ENCODE assay signal across 9 mouse cellular contexts in the genomic region with DNA sequence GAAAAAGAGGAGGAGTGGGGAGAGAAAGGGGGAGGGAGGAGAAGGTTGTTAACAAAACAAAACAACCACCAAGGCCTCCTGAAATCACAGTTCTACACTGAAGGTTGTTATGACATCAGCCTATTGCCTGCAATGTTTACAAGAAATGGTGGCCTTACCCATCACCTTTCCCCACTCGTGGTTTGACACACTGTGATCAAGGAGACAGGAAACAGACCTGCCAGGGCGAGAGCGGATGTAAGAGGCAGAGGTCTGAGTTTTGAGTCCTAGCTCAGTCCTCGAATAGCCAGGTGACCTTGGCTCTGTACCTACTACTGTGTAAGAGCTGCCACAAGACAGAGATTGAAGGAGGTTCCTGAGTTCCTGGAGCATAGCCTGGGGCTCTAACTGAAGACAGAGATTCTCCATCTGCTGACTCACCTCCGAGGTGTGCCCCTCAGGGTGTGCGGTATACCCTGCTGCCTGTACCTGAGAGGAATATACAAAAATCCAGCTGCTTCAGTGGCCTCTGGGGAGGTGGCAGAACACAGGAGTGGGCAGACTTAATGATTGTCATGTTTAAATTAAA.
DNase-seq lines count a peak whose midpoint lies in the region; ATAC-seq lines count a peak whose summit lies in the region.
"Had no signal": no experiment of that assay in that cellular context is flagged by ENCODE, and none has a peak within 500 bp of the region (broad histone marks: within the 10 kb centered on the region; RNA-seq: fewer than 3 reads in every experiment).

No protein-coding gene starts in this region.

- no peak overlapping the region for H3K4me2 ChIP-seq in kidney, embryonic 14.5 days (replicated peaks; ENCODE audit: low read depth, low read length)
- H3K4me2 ChIP-seq in hindbrain, embryonic 12.5 days (replicated peaks): no peak overlapping the region
- no peak overlapping the region for H3K4me2 ChIP-seq in midbrain, embryonic 15.5 days

- H3K36me3 ChIP-seq in kidney, embryonic 14.5 days (ENCODE audit: control insufficient read depth, insufficient read depth, low read length): no peaks in the 10 kb centered on the region
- H3K36me3 ChIP-seq in hindbrain, embryonic 12.5 days: no peaks in the 10 kb centered on the region
- no peaks in the 10 kb centered on the region for H3K36me3 ChIP-seq in midbrain, embryonic 15.5 days (replicated peaks)

- intact Hi-C loops in left cerebral cortex, postnatal 36 days (cut with DNase I): no loop called here

- DNase-seq in CD4-positive, CD25-positive, alpha-beta regulatory T cell, adult 2 months (ENCODE audit: low read depth, low spot score): peak; percentile 28
- DNase-seq in kidney, adult 11 months: no peak
- no peak for DNase-seq in left cerebral cortex, postnatal 36 days (ENCODE audit: low spot score in 2 of 2)
- DNase-seq: lung, postnatal 14 days had no signal

- no peak overlapping the region for H3K9ac ChIP-seq in kidney, embryonic 14.5 days (ENCODE audit: low read depth, low read length)
- H3K9ac ChIP-seq in hindbrain, embryonic 12.5 days: no peak overlapping the region
- no peak overlapping the region for H3K9ac ChIP-seq in midbrain, embryonic 15.5 days

- no peak overlapping the region for H3K4me3 ChIP-seq in kidney, embryonic 14.5 days (ENCODE audit: low read length)
- H3K4me3 ChIP-seq in hindbrain, embryonic 12.5 days: no peak overlapping the region
- H3K4me3 ChIP-seq in midbrain, embryonic 15.5 days: no peak overlapping the region

- WGBS in kidney, embryonic 14.5 days: 47% methylated on average over 6 of the region's 6 CpGs
- WGBS in hindbrain, embryonic 12.5 days: 36% methylated on average over 6 of the region's 6 CpGs
- WGBS in midbrain, embryonic 15.5 days: 33% methylated on average over 6 of the region's 6 CpGs

- no peaks in the 10 kb centered on the region for H3K27me3 ChIP-seq in kidney, embryonic 14.5 days (ENCODE audit: control insufficient read depth, insufficient read depth, low read length)
- H3K27me3 ChIP-seq in hindbrain, embryonic 12.5 days: no peaks in the 10 kb centered on the region
- H3K27me3 ChIP-seq in midbrain, embryonic 15.5 days (replicated peaks): no peaks in the 10 kb centered on the region

- peak overlapping the region; percentile 33 for H3K27ac ChIP-seq in kidney, embryonic 14.5 days (ENCODE audit: low read depth, low read length)
- peak overlapping the region; percentile 74 for H3K27ac ChIP-seq in hindbrain, embryonic 12.5 days
- peak overlapping the region; percentile 65 for H3K27ac ChIP-seq in midbrain, embryonic 15.5 days

- ATAC-seq in CD4-positive, CD25-positive, alpha-beta regulatory T cell, adult 4 months: no peak
- no peak for ATAC-seq in kidney, embryonic 14.5 days (ENCODE audit: low FRiP score, low TSS enrichment)
- ATAC-seq in hindbrain, embryonic 12.5 days (ENCODE audit: low FRiP score): no peak
- no peak for ATAC-seq in midbrain, embryonic 15.5 days (replicated peaks)
- no peak for ATAC-seq in monocyte, adult 5-6 weeks (replicated peaks; ENCODE audit: insufficient number of reproducible peaks, low FRiP score, low TSS enrichment, poor library complexity, severe bottlenecking)

- no peaks in the 10 kb centered on the region for H3K9me3 ChIP-seq in kidney, embryonic 14.5 days (ENCODE audit: control insufficient read depth, low read length)
- H3K9me3 ChIP-seq in hindbrain, embryonic 12.5 days (replicated peaks): no peaks in the 10 kb centered on the region
- H3K9me3 ChIP-seq in midbrain, embryonic 15.5 days: no peaks in the 10 kb centered on the region

- H3K4me1 ChIP-seq in kidney, embryonic 14.5 days (ENCODE audit: control insufficient read depth, insufficient read depth, low read length): peaks cover 49% of the 10 kb centered on the region
- peaks cover 78% of the 10 kb centered on the region for H3K4me1 ChIP-seq in hindbrain, embryonic 12.5 days
- H3K4me1 ChIP-seq in midbrain, embryonic 15.5 days: peaks cover 33% of the 10 kb centered on the region
